In genomic region chr1:169235276-169235681, GRCm38 (mm10) we compare ENCODE assay signal across 8 mouse cellular contexts.
DNase-seq lines count a peak whose midpoint lies in the region; ATAC-seq and TF ChIP-seq lines count a peak whose summit lies in the region.
"Had no signal": no experiment of that assay in that cellular context is flagged by ENCODE, and none has a peak within 500 bp of the region (broad histone marks: within the 10 kb centered on the region; RNA-seq: fewer than 3 reads in every experiment).

No protein-coding gene starts in this region.

- no peak overlapping the region for H3K4me2 ChIP-seq in lung, embryonic 16.5 days (ENCODE audit: low read depth, low read length)
- H3K4me2 ChIP-seq in lung, postnatal 0 days (replicated peaks; ENCODE audit: low read depth, low read length) = no peak overlapping the region
- H3K4me2 ChIP-seq in stomach, embryonic 15.5 days = no peak overlapping the region

- DNase-seq in lung, postnatal 0 days (ENCODE audit: low spot score) = no peak
- peak; percentile 67 for DNase-seq in embryo, embryonic 9.5 days (ENCODE audit: extremely low spot score)
- DNase-seq in kidney, adult 9 months = peak; percentile 70
- DNase-seq in thymus, postnatal 10 days (ENCODE audit: low spot score in 2 of 2) = no peak
- DNase-seq in urinary bladder, postnatal 10 days (ENCODE audit: low spot score) = no peak
- DNase-seq: right cerebral cortex, postnatal 25 days had no signal

- TF ChIP-seq CTCF in lung, postnatal 0 days (IDR thresholded peaks at IDR 0.05) = no peak

- H3K36me3 ChIP-seq in lung, embryonic 16.5 days (ENCODE audit: control insufficient read depth, insufficient read depth, low read length) = no peaks in the 10 kb centered on the region
- H3K36me3 ChIP-seq in lung, postnatal 0 days (ENCODE audit: insufficient read depth, low read length) = no peaks in the 10 kb centered on the region
- no peaks in the 10 kb centered on the region for H3K36me3 ChIP-seq in stomach, embryonic 15.5 days

- no peak overlapping the region for H3K9ac ChIP-seq in lung, embryonic 16.5 days (ENCODE audit: low read length)
- H3K9ac ChIP-seq in lung, postnatal 0 days (replicated peaks; ENCODE audit: low read depth) = no peak overlapping the region
- no peak overlapping the region for H3K9ac ChIP-seq in stomach, embryonic 15.5 days

- ATAC-seq in lung, embryonic 16.5 days (ENCODE audit: low read depth) = peak; percentile 15; the same call in 1 of the 2 replicates
- ATAC-seq in lung, postnatal 0 days = no peak
- peak; percentile 78 for ATAC-seq in stomach, embryonic 15.5 days (ENCODE audit: insufficient read depth, low FRiP score, low read depth)

- H3K27me3 ChIP-seq in lung, embryonic 16.5 days (ENCODE audit: control insufficient read depth, insufficient read depth, low read depth, low read length) = no peaks in the 10 kb centered on the region
- no peaks in the 10 kb centered on the region for H3K27me3 ChIP-seq in lung, postnatal 0 days (replicated peaks; ENCODE audit: insufficient read depth, low read length)
- H3K27me3 ChIP-seq in stomach, embryonic 15.5 days (replicated peaks) = no peaks in the 10 kb centered on the region

- H3K9me3 ChIP-seq in lung, embryonic 16.5 days (ENCODE audit: control insufficient read depth, low read length) = no peaks in the 10 kb centered on the region
- no peaks in the 10 kb centered on the region for H3K9me3 ChIP-seq in lung, postnatal 0 days (ENCODE audit: low read length)
- H3K9me3 ChIP-seq in stomach, embryonic 15.5 days = no peaks in the 10 kb centered on the region

- no peak overlapping the region for H3K4me3 ChIP-seq in lung, embryonic 16.5 days (ENCODE audit: low read length)
- H3K4me3 ChIP-seq in lung, postnatal 0 days (ENCODE audit: low read depth, low read length) = no peak overlapping the region
- H3K4me3 ChIP-seq in stomach, embryonic 15.5 days (replicated peaks) = no peak overlapping the region

- 10% methylated on average over 2 of the region's 2 CpGs for WGBS in lung, embryonic 16.5 days
- WGBS in lung, postnatal 0 days = 24% methylated on average over 2 of the region's 2 CpGs
- WGBS in stomach, embryonic 15.5 days = 41% methylated on average over 2 of the region's 2 CpGs

- H3K4me1 ChIP-seq in lung, embryonic 16.5 days (replicated peaks; ENCODE audit: control insufficient read depth, insufficient read depth, low read length) = peaks cover 7% of the 10 kb centered on the region
- H3K4me1 ChIP-seq in lung, postnatal 0 days (ENCODE audit: insufficient read depth, low read depth, low read length) = no peaks in the 10 kb centered on the region
- H3K4me1 ChIP-seq in stomach, embryonic 15.5 days = 0 out of 2 replicates have a peak, but pooled peaks cover 11% of the 10 kb centered on the region

- no peak for TF ChIP-seq EP300 in lung, postnatal 0 days (IDR thresholded peaks at IDR 0.05)

- H3K27ac ChIP-seq in lung, embryonic 16.5 days (ENCODE audit: low read length) = no peak overlapping the region
- H3K27ac ChIP-seq in lung, postnatal 0 days (ENCODE audit: low read length) = no peak overlapping the region
- H3K27ac ChIP-seq in stomach, embryonic 15.5 days = no peak overlapping the region

Comparison
In these comparisons a context has a peak if more than half of its experiments do, and no peak if none do; other contexts are left out.
1. DNase-seq: peak in embryo, embryonic 9.5 days (single experiment) and kidney, adult 9 months (single experiment); none in lung, postnatal 0 days (single experiment), thymus, postnatal 10 days (0 of 2) and urinary bladder, postnatal 10 days (single experiment).